Mouse (Mus musculus): ENCODE measurements around the gene Grwd1.

GRCm38 (mm10) chr7:45797661-45798510 is 32.9 kb downstream of the Grwd1 start:
- no peak for TF ChIP-seq CTCF (IDR thresholded peaks at IDR 0.05; ENCODE audit: control insufficient read depth, insufficient read depth, insufficient read length)
- no peak for TF ChIP-seq MYOG (IDR thresholded peaks at IDR 0.05; ENCODE audit: control insufficient read depth, extremely low read depth, insufficient read length)
- TF ChIP-seq USF1 (IDR thresholded peaks at IDR 0.05; ENCODE audit: low read depth), result no peak
- TF ChIP-seq MYOD1 (IDR thresholded peaks at IDR 0.05; ENCODE audit: control insufficient read depth, insufficient read length, low read depth), result no peak
- no peak for TF ChIP-seq MAX (IDR thresholded peaks at IDR 0.05)
- TF ChIP-seq CEBPB (IDR thresholded peaks at IDR 0.05; ENCODE audit: low read depth), result no peak
